Mouse (Mus musculus) heart, embryonic 12.5 days (tissue): ENCODE data around the gene Samd1. TPM values are rescaled to one million over a fixed set of nuclear protein-coding genes. Genes with fewer than 3 reads are reported as not detected.
A peak's percentile ranks its signal among the peaks of the same experiment; 100 is the strongest.

Source experiments
- ATAC-seq: fragments of 200-750 bp; cut with Nextera tagmentation; 2 replicates; pipeline ENCODE4 v1.8.0; 2017; ENCODE audit warnings: moderate TSS enrichment, moderate library complexity; ENCODE audit not compliant: insufficient number of reproducible peaks, low FRiP score
- H3K27ac ChIP-seq: fragments of 300-500 bp; sonication (generic); 2 replicates; pipeline ENCODE4 v1.5.1; 2016; ENCODE audit warnings: mild to moderate bottlenecking, moderate library complexity; ENCODE audit not compliant: poor library complexity, severe bottlenecking
- H3K27me3 ChIP-seq: fragments of 300-500 bp; sonication (generic); replicated peaks from 2 replicates; pipeline ENCODE4 v1.6.1; 2016; ENCODE audit warnings: mild to moderate bottlenecking, moderate library complexity
- H3K36me3 ChIP-seq: fragments of 300-500 bp; sonication (generic); 2 replicates; pipeline ENCODE4 v1.6.1; 2016; ENCODE audit warnings: mild to moderate bottlenecking, moderate library complexity
- H3K4me1 ChIP-seq: fragments of 300-500 bp; sonication (generic); replicated peaks from 2 replicates; pipeline ENCODE4 v1.6.1; 2016; ENCODE audit warnings: mild to moderate bottlenecking
- H3K4me2 ChIP-seq: fragments of 300-500 bp; sonication (generic); 2 replicates; pipeline ENCODE4 v1.6.1; 2016; ENCODE audit warnings: mild to moderate bottlenecking, moderate library complexity
- H3K4me3 ChIP-seq: fragments of 300-500 bp; sonication (generic); 2 replicates; pipeline ENCODE4 v1.5.1; 2016; ENCODE audit warnings: mild to moderate bottlenecking
- H3K9ac ChIP-seq: fragments of 300-500 bp; sonication (generic); 2 replicates; pipeline ENCODE4 v1.6.1; 2016; ENCODE audit warnings: mild to moderate bottlenecking, moderate library complexity
- H3K9me3 ChIP-seq: fragments of 300-500 bp; sonication (generic); replicated peaks from 2 replicates; pipeline ENCODE4 v1.6.1; 2016; ENCODE audit warnings: mild to moderate bottlenecking, moderate library complexity
- WGBS: fragments of 180-500 bp; shearing (Covaris S2); methylation state at CpG from one replicate; pipeline ENCODE4 v1.1.7; 2016; 5-methylcytosine and 5-hydroxymethylcytosine counted together
- microRNA counts: library from miRNA; unstranded; fragments of <30 nt; microRNA quantifications from one replicate; lab custom pipeline; 2017
- microRNA-seq: library from miRNA; unstranded; fragments of <30 nt; microRNA quantifications from one replicate; pipeline ENCODE4, GENCODE M21; 2017
- polyA plus RNA-seq: library from polyadenylated mRNA; unstranded; fragments of >200 nt; fragmentation: Nextera tagmentation; extraction: Ambion mirVana; gene quantifications from 2 replicates; pipeline ENCODE4 v1.2.1, GENCODE M21; 2016

The Samd1 gene
- polyA plus RNA-seq, 1 experiment from 2014 or later, result 4.5 TPM

GRCm38 (mm10) chr8:84039050-84039449, 41.6 kb downstream of the Samd1 start:
- H3K27me3 ChIP-seq, result peaks cover 40% of the 10 kb centered on the region
- ATAC-seq, result no peak
- no peak overlapping the region for H3K9ac ChIP-seq

GRCm38 (mm10) chr8:84042066-84042947, 44.8 kb downstream of the Samd1 start, which contains the start of gene Il27ra:
Il27ra (minus strand) TSS chr8:84042589.
- Histone ChIP-seq H3K27me3 (peaks cover 51% of the 10 kb centered on the region), H3K9ac (peak within 1 kb of the TSS; percentile 70), H3K9me3 (0 out of 2 replicates have a peak, but pooled peaks cover 3% of the 10 kb centered on the region), H3K27ac (no peak within 1 kb of the TSS), H3K4me3 (peak within 1 kb of the TSS; percentile 54), H3K36me3 (no peaks in the 10 kb centered on the region), H3K4me2 (peak within 1 kb of the TSS; percentile 83), H3K4me1 (peaks cover 22% of the 10 kb centered on the region)
- ATAC-seq, result peak; percentile 74
- 3% methylated on average over 40 of the region's 40 CpGs for WGBS

More at GRCm38 (mm10) chr8:84039050-84039449, 41.6 kb downstream of the Samd1 start:
- 6% methylated on average over 5 of the region's 5 CpGs for WGBS
- Histone ChIP-seq H3K4me3 (no peak overlapping the region), H3K36me3 (no peaks in the 10 kb centered on the region), H3K27ac (no peak overlapping the region), H3K4me2 (no peak overlapping the region), H3K4me1 (peaks cover 14% of the 10 kb centered on the region), H3K9me3 (no peaks in the 10 kb centered on the region)

DNA sequence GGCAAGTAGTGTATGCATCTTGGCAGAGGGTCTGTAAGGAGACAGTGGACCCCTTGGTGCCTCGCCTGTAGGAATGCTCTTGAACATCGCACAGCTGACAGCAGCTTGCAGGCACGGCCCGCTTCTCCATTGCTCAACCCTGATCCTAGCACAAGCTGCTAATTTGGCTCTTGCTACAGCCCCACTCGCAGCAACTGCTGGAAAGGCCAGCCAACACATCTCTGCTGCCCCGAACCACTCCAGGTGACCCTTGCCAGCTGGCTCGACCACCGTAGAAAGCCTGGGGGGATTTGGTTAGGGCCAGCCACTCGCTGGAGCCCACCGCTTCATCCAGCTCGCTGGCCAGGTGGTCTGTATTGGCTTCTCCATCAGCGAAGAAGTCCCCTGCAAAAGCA, 45.5 kb downstream of the Samd1 start:
- H3K36me3 ChIP-seq, result no peaks in the 10 kb centered on the region
- 36% methylated on average over 12 of the region's 12 CpGs for WGBS
- ATAC-seq, result no peak
- H3K4me1 ChIP-seq, result peaks cover 22% of the 10 kb centered on the region
- H3K4me3 ChIP-seq, result peak overlapping the region; percentile 54
- H3K9me3 ChIP-seq, result 0 out of 2 replicates have a peak, but pooled peaks cover 3% of the 10 kb centered on the region
- H3K9ac ChIP-seq, result peak overlapping the region; percentile 70
- no peak overlapping the region for H3K27ac ChIP-seq
- peak overlapping the region; percentile 83 for H3K4me2 ChIP-seq
- peaks cover 51% of the 10 kb centered on the region for H3K27me3 ChIP-seq

DNA sequence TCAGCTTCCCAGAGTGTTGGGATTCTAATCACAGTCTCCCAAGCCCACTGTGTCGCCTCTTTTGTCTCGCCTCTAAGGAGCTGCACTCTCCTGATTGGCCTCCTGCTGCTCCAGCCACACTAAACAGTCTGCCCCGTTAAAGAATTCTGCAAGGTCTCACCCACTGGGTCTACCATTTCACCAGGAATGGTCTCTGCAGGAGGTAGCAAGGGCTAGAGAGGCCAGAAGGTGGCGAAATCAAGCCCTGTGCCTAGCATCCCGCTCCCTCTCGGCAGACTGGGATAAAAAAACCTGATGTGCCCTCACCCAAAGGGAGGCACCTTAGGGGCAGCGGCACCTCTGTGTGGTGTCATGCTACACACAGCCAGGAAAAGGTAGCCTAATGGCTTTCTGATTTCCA, 46.6 kb downstream of the Samd1 start:
- no peak overlapping the region for H3K27ac ChIP-seq
- H3K27me3 ChIP-seq, result peaks cover 48% of the 10 kb centered on the region
- peaks cover 22% of the 10 kb centered on the region for H3K4me1 ChIP-seq
- no peak for ATAC-seq
- peak overlapping the region; percentile 51; the same call in 1 of the 2 replicates for H3K4me2 ChIP-seq
- no peak overlapping the region; the same call in 1 of the 2 replicates for H3K9ac ChIP-seq
- H3K9me3 ChIP-seq, result 0 out of 2 replicates have a peak, but pooled peaks cover 3% of the 10 kb centered on the region
- H3K36me3 ChIP-seq, result no peaks in the 10 kb centered on the region
- H3K4me3 ChIP-seq, result 0 out of 2 replicates have a peak overlapping the region, but pooled peaks have one; percentile 8
- 7% methylated on average over 7 of the region's 7 CpGs for WGBS

DNA sequence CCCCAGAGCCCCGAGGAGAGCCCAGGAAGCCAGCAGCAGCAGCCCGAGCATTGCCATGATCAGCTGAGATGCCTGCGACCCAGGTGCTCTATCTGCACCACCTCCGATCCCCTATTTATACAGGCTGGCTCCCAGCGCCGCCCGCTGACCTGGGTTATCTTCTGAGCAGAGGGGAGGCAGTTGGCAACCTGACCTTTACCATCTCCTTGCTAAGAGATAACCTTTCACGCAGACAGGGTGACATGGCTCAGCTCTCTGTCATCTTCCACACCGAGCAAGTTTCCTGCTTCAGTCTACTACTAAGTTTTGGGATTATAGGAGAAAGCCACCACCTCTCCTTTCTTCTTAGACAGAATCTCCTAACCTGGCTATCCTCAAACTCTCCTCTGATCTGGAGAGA, 47.4 kb downstream of the Samd1 start, which contains the start of gene Rln3:
Rln3 (minus strand) TSS at position 101 of the 400 bp plus-strand sequence.
- Histone ChIP-seq H3K27ac (no peak within 1 kb of the TSS), H3K9me3 (0 out of 2 replicates have a peak, but pooled peaks cover 3% of the 10 kb centered on the region), H3K4me1 (peaks cover 22% of the 10 kb centered on the region), H3K4me2 (peak within 1 kb of the TSS; percentile 51), H3K27me3 (peaks cover 48% of the 10 kb centered on the region), H3K4me3 (peak within 1 kb of the TSS; percentile 8; the same call in 1 of the 2 replicates), H3K9ac (no peak within 1 kb of the TSS; the same call in 1 of the 2 replicates), H3K36me3 (no peaks in the 10 kb centered on the region)
- no peak for ATAC-seq
- 3% methylated on average over 9 of the region's 9 CpGs for WGBS

DNA sequence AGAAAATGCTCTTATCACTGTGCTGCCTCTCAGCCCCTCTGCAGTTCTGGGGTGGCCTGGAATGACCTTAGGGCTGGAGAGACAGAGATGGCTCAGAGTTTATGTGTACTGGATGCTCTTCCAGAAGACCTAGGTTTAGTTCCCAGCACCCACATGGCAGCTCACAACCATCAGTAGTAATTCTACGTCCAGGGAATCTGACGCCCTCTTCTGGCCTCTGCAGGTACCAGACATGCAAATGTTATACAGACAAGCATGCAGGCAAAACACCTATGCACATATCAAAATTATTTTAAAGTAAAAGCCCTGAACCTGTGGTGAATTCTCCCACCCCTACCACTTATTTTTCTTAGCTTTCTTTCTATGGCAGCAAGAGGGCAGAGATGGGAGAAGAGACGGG, 49.0 kb downstream of the Samd1 start:
- H3K4me1 ChIP-seq, result peaks cover 31% of the 10 kb centered on the region
- 0 out of 2 replicates have a peak, but pooled peaks cover 3% of the 10 kb centered on the region for H3K9me3 ChIP-seq
- H3K36me3 ChIP-seq, result no peaks in the 10 kb centered on the region
- 76% methylated on average over 3 of the region's 3 CpGs for WGBS
- peaks cover 40% of the 10 kb centered on the region for H3K27me3 ChIP-seq
- H3K9ac ChIP-seq, result no peak overlapping the region
- no peak overlapping the region for H3K27ac ChIP-seq
- ATAC-seq, result no peak
- no peak overlapping the region for H3K4me3 ChIP-seq
- no peak overlapping the region for H3K4me2 ChIP-seq

GRCm38 (mm10) chr8:84048171-84048570, 50.7 kb downstream of the Samd1 start:
- H3K36me3 ChIP-seq, result no peaks in the 10 kb centered on the region
- 0 out of 2 replicates have a peak, but pooled peaks cover 3% of the 10 kb centered on the region for H3K9me3 ChIP-seq
- H3K4me2 ChIP-seq, result no peak overlapping the region
- no peak for ATAC-seq
- H3K4me3 ChIP-seq, result no peak overlapping the region
- 65% methylated on average over 5 of the region's 5 CpGs for whole genome bisulfite sequencing
- H3K27ac ChIP-seq, result no peak overlapping the region
- H3K27me3 ChIP-seq, result peaks cover 28% of the 10 kb centered on the region
- H3K9ac ChIP-seq, result no peak overlapping the region
- H3K4me1 ChIP-seq, result peaks cover 36% of the 10 kb centered on the region

MicroRNAs encoded within 50 kb of the gene (microRNA counts, 519-probe panel; counts per million panel counts)
- not detected for microRNA mmu-miR-1199 (lab: Ali Mortazavi, UCI)

Small RNA genes lying within 50 kb of the gene (microRNA-seq; reads per million reads assigned to microRNA genes)
- gene Mir1199 (1.2 reads per million), gene Mir8111 (3.1 reads per million, percentile 8 among the genes with 10 or more reads in this experiment)

Other genes with a start within 250 kb of the Samd1 start
- 11.2 and 11.4 TPM in 2 replicates for gene Adgrl1, start 97.6 kb upstream of the Samd1 start, polyA plus RNA-seq
- gene Gm10644, start 42.5 kb upstream of the Samd1 start, polyA plus RNA-seq, result 0.34 and 0.40 TPM in 2 replicates
- 55.0 and 58.3 TPM in 2 replicates for gene Asf1b, start 42.2 kb upstream of the Samd1 start, polyA plus RNA-seq
- gene Prkaca, start 24.7 kb upstream of the Samd1 start, polyA plus RNA-seq, result 216 and 234 TPM in 2 replicates
- 0.22 and 0.54 TPM in 2 replicates for gene 1700067K01Rik, start 3.8 kb downstream of the Samd1 start, polyA plus RNA-seq
- 0.30 TPM in 1 of 2 replicates, not detected in the other for gene 2210011C24Rik, start 14.5 kb downstream of the Samd1 start, polyA plus RNA-seq
- gene Palm3, start 23.8 kb downstream of the Samd1 start, polyA plus RNA-seq, result 1.7 and 2.1 TPM in 2 replicates
- 4.4 and 5.3 TPM in 2 replicates for gene Il27ra, start 44.9 kb downstream of the Samd1 start, polyA plus RNA-seq
- gene Rln3, start 47.3 kb downstream of the Samd1 start, polyA plus RNA-seq, result not detected in 2 replicates
- gene Gm10643, start 67.5 kb downstream of the Samd1 start, polyA plus RNA-seq, result 1.2 TPM in 2 replicates
- 6.9 and 7.5 TPM in 2 replicates for gene Rfx1, start 69.2 kb downstream of the Samd1 start, polyA plus RNA-seq
- 10.5 and 11.4 TPM in 2 replicates for gene Dcaf15, start 107.1 kb downstream of the Samd1 start, polyA plus RNA-seq
- gene Podnl1, start 128.3 kb downstream of the Samd1 start, polyA plus RNA-seq, result 0.14 TPM in 1 of 2 replicates, not detected in the other
- gene Cc2d1a, start 150.3 kb downstream of the Samd1 start, polyA plus RNA-seq, result 17.7 and 18.1 TPM in 2 replicates
- 1.00 and 1.1 TPM in 2 replicates for gene 4930432K21Rik, start 150.4 kb downstream of the Samd1 start, polyA plus RNA-seq
- gene Nanos3, start 187.5 kb downstream of the Samd1 start, polyA plus RNA-seq, result 1.7 and 3.0 TPM in 2 replicates
- 12.9 and 13.7 TPM in 2 replicates for gene Zswim4, start 239.4 kb downstream of the Samd1 start, polyA plus RNA-seq